Mouse (Mus musculus) embryonic stem cell, embryonic (primary cell): ENCODE measurements around the gene Prpf6.

Source experiments
- CTCF ChIA-PET, 4 experiments: fragments of 300-600 bp in 2 of 4; fragments of 350-600 bp in 2 of 4; sonication (Branson Sonifier 250); formaldehyde crosslinking; loops; one replicate each; lab custom pipeline; 2022; ENCODE audit warnings: inconsistent platforms in 2 of 4; lab: Charles Lee
- POLR2A ChIA-PET, 4 experiments: fragments of 300-600 bp in 2 of 4; fragments of 350-600 bp in 2 of 4; sonication (Branson Sonifier 250); formaldehyde crosslinking; loops; one replicate each; lab custom pipeline; 2022; ENCODE audit warnings: antibody characterized with exemption in 4 of 4, inconsistent platforms in 1 of 4; lab: Charles Lee

Prpf6 gene

DNA sequence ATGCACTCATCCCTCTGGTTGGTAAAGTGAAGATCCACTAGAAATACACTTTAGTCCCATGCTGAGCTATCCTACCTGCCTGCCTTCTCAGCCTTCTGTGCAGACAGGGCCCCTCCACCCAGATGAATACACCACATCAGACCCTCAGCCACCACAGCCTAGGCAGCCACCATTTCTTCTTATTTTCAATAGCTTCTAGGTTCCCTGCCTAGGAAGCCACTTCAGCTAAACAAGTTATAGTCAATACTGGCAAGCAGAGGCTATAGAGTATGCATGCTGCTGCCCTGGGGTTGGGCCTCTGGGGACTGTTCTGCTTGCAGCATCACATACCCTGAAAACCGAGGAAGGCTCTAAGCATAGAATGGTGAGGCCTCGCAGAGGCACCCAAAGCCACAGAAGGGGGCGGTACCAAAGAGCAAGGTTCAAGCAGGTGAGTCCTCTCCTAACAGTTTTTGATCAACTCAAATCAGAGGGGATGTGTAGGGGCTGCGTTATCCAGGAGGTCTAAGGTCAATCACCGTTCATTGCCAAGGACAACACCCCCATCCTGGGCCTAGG, at the start of gene Prpf6:
Gene Prpf6 (plus strand): TSS at position 341 of the 558 bp plus-strand sequence.
- ChIA-PET CTCF (interaction anchor here in 2 of 4 experiments (0.5 to 0.7 kb wide), 2 partner anchors 25 to 71 kb away, joined by 3 read pairs; partner anchors contain the start of gene Dnajc5 (in 1 of the 2)), POLR2A (interaction anchor here (1.3 to 3.3 kb wide), 5 partner anchors 9 to 206 kb away, joined by 3 to 19 read pairs (median 4); partner anchors contain the start of gene Samd10 (in 1 of the 4))

DNA sequence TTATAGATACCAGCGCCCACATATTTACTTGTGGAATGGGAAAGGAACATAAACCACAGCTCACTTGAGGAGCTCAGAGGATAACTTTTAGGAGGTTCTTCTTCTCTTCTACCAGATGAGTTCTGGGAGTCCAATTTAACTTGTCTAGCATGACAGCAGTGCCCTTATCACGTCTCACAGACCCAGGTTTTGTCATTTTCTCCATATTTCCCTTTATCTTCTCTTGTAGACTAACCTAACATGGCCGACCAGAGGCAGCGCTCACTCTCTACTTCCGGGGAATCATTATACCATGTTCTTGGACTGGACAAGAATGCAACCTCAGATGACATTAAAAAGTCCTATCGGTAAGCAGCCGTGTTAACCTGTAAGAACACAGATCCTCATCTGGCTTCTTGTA, 45.5 kb upstream of the Prpf6 start:
- POLR2A ChIA-PET, result interaction anchor here in 1 of 4 experiments (1.3 to 2.0 kb wide), 4 partner anchors 9 to 28 kb away, joined by 3 to 7 read pairs (median 4); no protein-coding TSS in a partner anchor
- CTCF ChIA-PET, result interaction anchor here in 3 of 4 experiments (0.6 to 1.9 kb wide), 4 partner anchors 12 to 176 kb away, joined by 3 to 8 read pairs (median 4); no protein-coding TSS in a partner anchor

DNA sequence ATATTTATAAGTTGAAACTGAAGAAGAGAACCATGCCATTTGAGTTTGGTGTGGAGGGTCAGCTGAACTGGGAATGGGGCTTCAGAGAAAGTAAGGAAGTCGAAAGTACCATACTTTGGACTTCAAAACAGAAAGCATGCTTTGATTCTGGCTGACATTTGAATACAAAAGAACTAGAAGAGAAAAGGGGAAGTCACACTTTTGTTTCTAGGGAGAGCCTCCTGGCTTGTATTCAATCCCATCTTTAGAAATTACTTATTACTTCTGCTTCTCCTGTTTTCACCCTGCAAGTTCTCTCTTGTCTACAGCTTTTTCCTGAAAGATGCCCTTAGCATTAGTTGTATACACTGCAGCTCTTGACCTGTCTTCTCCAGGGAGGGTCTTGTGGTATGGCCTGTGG, 43.4 kb upstream of the Prpf6 start:
- CTCF ChIA-PET, result interaction anchor here in 1 of 4 experiments (1.2 kb wide), 1 partner anchor 20 kb away, joined by 6 read pairs; no protein-coding TSS in a partner anchor
- POLR2A ChIA-PET, result interaction anchor here in 1 of 4 experiments (0.9 to 1.0 kb wide), 2 partner anchors 17 to 28 kb away, joined by 3 read pairs; partner anchors contain the start of gene Dnajc5

DNA sequence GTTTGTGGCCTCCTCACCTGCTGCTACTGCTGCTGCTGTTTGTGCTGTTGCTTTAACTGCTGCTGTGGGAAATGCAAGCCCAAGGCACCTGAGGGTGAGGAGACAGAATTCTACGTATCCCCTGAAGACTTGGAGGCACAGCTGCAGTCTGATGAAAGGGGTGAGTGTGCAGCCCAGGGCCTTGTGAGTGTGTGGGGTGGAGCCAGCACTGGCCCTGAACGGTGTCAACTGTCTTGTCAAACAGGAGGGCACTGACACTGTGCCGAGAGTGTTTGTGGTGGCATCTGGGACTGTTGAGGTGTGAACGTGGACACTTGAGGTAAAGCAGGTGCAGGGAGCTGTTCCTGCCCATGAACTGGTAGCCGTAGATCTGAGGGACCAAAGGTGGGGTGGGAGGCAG, 43.0 kb upstream of the Prpf6 start:
- ChIA-PET CTCF (interaction anchor here in 1 of 4 experiments (1.5 to 2.0 kb wide), 2 partner anchors 9 to 20 kb away, joined by 3 to 5 read pairs; no protein-coding TSS in a partner anchor), POLR2A (interaction anchor here in 1 of 4 experiments (0.9 to 1.0 kb wide), 2 partner anchors 18 to 28 kb away, joined by 3 read pairs; partner anchors contain the start of gene Dnajc5)

DNA sequence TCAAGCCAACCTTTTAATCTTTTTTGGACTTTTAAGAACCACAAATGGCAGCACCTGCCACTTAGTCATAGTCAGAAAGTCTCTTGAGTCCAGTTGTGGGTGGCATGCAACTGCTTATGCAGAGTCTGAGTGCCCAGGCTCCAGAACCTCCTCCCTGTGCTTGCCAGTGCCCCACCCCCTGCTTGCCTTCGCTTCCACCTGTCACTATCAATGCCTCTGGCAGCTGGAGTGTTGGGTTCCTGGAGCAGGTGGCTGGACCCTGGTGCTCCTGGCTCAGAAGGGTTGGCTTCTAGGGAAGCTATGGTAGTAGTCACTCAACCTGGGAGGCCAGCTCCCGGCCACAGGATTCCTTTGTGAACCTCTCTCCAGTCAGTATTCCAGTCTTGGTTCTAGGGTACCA, 41.4 kb upstream of the Prpf6 start:
- ChIA-PET POLR2A (interaction anchor here in 2 of 4 experiments (0.8 to 2.7 kb wide), 4 partner anchors 8 to 51 kb away, joined by 3 to 8 read pairs (median 4); partner anchors contain the start of gene Dnajc5 (in 1 of the 2)), CTCF (interaction anchor here in 3 of 4 experiments (0.8 to 2.0 kb wide), 5 partner anchors 11 to 28 kb away, joined by 3 to 5 read pairs (median 3); no protein-coding TSS in a partner anchor)

DNA sequence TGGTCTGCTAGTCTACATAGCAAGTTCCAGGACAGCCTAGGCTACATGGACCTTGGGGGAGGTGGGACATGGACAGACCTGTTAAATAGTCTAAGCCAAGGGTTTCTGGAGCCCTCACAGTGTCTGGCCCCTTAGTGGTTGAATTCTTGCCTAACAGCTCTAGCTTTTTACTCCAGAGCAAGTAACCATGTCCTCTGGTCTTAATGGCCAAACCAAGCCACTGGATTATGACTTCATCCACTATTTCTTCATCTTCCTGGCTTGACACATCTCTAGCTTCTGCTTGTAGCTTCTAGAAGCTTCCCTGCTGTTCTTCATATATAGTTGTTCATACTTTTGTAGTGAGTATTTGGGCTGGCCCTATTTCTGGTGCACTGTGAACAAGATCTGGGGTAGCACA, 37.9 kb upstream of the Prpf6 start:
- POLR2A ChIA-PET, result interaction anchor here in 3 of 4 experiments (0.6 to 3.8 kb wide), 12 partner anchors 8 to 140 kb away, joined by 4 to 17 read pairs (median 5); partner anchors contain the start of genes Dnajc5 (in 1 of the 3) and Tpd52l2 (in 1 of the 3)
- CTCF ChIA-PET, result interaction anchor here in 3 of 4 experiments (0.6 to 2.0 kb wide), 5 partner anchors 9 to 31 kb away, joined by 3 to 15 read pairs (median 5); no protein-coding TSS in a partner anchor

DNA sequence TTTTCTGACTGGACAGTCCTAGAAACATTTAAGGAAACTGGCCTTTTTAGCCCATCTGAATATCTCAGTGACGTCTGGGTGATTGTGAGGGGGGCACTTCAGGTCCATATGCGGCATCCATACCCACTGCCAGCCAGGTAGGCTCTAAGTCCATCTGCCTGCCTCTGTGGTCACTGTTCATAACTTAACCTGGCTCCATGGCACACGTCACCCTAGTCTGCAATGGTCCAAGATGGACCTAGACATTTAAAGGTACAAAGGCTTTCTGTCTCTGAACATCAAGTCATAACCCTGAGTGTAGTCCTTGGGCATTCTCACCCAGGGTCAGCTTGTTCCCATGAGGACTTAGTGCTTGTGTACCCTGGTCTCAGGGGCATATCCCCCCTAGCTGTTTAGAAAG, 24.3 kb upstream of the Prpf6 start:
- POLR2A ChIA-PET, result interaction anchor here (0.6 to 2.5 kb wide), 11 partner anchors 8 to 167 kb away, joined by 3 to 20 read pairs (median 4); partner anchors contain the start of gene Dnajc5 (in 1 of the 4)
- CTCF ChIA-PET, result interaction anchor here (0.6 to 3.1 kb wide), 22 partner anchors 9 to 714 kb away, joined by 3 to 28 read pairs (median 6); partner anchors contain the start of genes Dnajc5 (in 1 of the 4) and Helz2 (in 1 of the 4)

DNA sequence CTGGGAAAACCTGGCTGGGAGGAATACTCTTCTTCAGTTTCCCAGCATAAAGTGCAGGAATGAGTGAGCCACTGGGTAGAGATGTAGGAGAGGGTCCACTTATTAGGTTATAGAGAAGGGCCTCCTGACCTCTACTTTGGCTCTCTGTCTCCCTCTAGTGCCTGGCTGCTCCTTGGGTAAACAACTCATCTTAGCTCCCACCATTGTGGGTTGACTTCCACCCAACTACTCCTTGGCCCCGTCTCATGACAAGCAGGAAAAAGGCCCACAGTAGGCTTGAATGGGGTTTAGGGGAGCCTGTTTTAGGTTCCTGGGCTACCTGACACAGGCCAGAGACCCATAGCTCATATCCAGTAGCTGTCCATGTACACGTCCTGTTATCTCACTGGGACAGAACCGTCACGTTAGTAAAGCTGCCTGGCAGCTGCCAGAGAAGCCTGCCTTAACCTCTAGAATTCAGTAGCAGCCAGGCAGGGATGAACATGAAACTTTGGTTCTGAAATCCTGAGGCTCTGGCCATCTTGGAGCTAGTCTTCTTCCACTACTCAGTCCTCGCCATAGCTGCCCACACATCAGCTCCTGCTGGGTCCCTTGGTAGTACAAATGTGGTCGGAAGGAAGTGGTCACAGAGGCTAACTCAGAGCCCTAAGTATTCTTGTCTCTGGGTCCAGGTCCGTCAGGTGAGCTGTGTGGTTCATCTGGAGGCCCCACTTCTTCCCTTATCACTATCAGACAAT, 23.2 kb upstream of the Prpf6 start:
- CTCF ChIA-PET, result interaction anchor here (0.6 to 3.1 kb wide), 67 partner anchors 8 to 520 kb away, joined by 3 to 28 read pairs (median 4); partner anchors contain the start of genes Dnajc5 (in 1 of the 4), Samd10 (in 1 of the 4), Tcea2 (in 1 of the 4) and Tpd52l2 (in 1 of the 4)
- POLR2A ChIA-PET, result interaction anchor here (0.6 to 2.9 kb wide), 27 partner anchors 9 to 187 kb away, joined by 3 to 20 read pairs (median 5); partner anchors contain the start of genes Dnajc5 (in 2 of the 4) and Samd10 (in 1 of the 4)

DNA sequence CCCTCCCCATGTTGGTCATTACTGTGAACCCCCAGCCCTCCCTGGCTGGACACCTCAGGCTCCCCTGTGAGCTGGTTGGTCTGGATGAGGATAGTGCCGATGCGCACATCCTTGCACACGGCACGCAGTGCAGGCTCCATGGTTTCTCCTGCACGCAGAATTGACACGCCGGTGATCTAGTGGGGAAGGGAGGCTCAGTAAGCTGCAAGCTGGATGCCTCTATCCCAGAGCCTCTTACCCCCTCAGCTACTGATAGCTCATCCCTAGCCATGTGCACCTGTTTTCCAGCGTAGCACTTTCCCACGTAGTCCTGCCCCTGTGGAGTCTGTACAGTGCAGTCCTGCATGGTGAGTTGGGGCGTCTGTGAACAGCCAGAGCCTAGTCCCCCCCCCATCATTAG, 21.8 kb upstream of the Prpf6 start:
- ChIA-PET POLR2A (interaction anchor here in 3 of 4 experiments (1.0 to 2.9 kb wide), 9 partner anchors 8 to 60 kb away, joined by 3 to 20 read pairs (median 6); partner anchors contain the start of gene Dnajc5 (in 1 of the 3)), CTCF (interaction anchor here in 3 of 4 experiments (0.7 to 3.1 kb wide), 7 partner anchors 10 to 109 kb away, joined by 3 to 28 read pairs (median 9); no protein-coding TSS in a partner anchor)

DNA sequence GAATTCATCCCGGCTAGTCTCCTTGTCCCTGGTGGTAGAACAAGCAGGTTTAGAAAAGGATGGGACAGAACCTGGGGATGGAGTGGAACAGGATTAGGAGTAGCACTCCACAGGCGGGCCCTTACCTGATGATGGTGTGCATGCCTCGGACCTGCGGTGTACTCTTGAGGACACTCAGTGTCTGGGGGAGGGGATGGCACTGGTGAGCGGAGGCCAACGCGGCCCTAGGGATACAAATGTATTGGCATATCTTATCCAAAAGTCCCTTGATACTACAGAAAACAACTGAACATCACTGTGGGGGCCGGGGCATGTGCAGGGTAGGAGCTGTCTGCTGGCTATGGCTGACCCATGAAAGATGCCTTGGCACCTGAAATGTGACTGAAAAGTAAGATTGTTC, 21.3 kb upstream of the Prpf6 start:
- ChIA-PET CTCF (interaction anchor here in 3 of 4 experiments (0.6 to 3.1 kb wide), 3 partner anchors 10 to 321 kb away, joined by 5 to 28 read pairs (median 5); no protein-coding TSS in a partner anchor), POLR2A (interaction anchor here (0.7 to 2.9 kb wide), 8 partner anchors 9 to 60 kb away, joined by 3 to 17 read pairs (median 4); partner anchors contain the start of gene Dnajc5 (in 1 of the 4))

DNA sequence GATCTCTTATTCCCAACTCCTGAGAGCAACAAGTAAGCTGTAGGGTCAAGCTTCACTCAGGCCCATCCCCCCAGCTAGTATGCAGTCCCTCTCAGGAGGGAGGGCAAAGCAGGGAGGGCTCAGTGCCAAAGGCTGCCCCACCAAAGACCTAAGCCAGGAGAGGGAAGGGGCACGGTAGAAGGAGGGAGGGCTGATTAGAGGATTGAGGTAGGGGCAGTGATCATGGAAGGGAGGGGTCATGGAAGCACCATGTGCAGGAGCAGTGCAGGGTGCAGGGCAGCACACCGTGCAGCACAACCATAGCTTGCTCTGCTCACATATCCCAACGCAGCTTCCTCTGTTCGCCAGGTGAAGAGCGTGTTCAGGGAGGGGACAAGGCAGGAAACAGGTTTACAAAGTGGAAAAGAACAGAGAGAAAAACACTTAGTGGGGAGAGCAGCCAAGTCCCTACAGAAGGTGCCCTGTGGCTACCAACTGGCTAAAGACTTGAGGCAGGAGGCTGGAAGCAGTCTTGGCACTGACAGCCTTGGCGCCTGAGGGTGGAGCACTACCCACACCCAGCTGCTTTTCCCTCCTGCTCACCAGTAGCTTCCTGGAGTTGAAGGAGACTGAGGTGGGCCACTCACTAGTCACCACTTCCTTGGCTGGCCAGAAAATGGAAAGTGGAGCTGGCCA, 20.6 kb upstream of the Prpf6 start:
- POLR2A ChIA-PET, result interaction anchor here (0.7 to 2.9 kb wide), 9 partner anchors 9 to 51 kb away, joined by 3 to 17 read pairs (median 4); partner anchors contain the start of gene Dnajc5 (in 1 of the 4)
- CTCF ChIA-PET, result interaction anchor here (0.6 to 2.3 kb wide), 7 partner anchors 10 to 321 kb away, joined by 3 to 9 read pairs (median 4); no protein-coding TSS in a partner anchor

DNA sequence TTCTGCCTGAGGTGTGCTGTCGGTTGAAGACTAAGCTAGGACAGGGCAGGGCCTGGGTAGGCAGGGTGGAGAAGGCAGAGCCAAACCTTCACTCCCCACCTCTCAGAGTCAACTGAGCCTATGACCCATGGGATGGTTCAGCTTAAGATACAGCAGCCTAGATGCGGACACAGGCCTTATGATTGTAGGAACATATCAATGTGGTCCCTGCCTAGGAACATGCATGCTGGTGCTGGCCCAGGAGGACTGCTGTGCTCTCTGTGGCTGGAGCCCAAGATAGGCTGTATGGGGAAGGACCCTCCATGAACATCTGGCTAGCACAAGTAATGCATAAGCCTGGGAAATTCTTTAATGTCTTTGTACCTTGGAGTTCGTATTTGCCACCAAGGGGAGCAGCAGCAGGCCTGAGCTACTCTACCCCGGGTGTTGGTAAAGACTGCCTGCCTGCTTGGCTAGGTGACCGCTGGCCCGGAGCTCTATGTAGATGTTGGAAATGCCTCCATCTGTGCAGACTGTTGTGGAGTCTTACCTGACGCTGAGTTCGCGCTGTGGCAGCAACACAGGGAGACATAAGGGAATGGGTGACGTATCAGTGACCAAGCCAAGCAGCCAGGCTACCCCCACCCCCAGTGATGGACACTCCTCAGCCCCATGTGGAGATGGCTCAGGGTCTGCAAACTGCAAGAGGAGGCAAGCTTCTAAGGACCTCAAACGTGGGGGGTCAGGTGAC, 19.6 kb upstream of the Prpf6 start:
- ChIA-PET CTCF (interaction anchor here (0.6 to 2.3 kb wide), 7 partner anchors 9 to 353 kb away, joined by 3 to 9 read pairs (median 3); no protein-coding TSS in a partner anchor), POLR2A (interaction anchor here in 2 of 4 experiments (0.5 to 2.9 kb wide), 9 partner anchors 8 to 326 kb away, joined by 3 to 17 read pairs (median 4); partner anchors contain the start of genes Abhd16b (in 1 of the 2) and Dnajc5 (in 1 of the 2))

DNA sequence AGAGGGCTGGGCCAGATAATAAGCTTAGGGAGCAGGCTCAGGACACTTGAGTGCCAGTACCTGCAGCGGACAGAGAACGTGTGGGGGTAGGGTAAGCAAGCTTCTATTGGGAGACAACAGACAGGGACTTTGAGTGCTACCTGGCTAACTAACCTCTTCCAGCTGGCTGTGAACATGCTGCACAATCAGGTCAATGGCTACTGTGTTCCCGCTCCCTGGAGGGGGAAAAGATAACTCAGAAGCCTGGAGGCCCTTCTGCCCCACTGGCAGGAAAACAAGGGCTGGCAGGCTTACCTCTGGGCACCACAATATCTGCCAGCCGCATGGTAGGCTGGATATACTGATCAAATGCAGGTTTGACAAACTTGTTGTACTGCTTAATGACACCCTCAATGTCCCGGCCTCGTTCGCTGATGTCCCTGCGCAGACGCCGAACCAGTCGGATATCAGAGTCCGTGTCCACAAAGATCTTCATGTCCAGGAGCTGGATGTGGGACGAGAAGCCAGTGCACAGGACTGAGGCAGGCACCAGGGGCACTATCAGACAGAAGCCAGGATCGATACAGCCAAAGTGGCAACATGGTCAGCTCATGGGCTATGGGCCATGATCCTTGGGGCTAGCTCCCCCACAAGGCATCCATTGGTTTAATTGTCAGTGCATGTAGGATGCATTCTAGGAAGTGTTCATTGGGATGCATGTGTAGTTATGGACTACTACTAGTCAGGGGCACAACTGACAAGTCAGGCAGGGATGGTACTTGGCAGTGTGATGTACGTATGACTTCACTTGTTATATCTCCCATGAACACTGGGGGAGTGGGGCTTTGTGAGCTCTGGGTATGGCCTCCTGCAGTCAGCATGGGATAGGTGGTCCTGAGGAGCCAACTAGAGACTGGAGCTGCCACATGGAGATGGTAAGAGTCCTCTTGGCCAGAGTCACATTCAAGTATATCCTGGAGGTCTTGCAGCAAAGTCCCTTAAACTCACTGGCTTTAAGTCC, 18.4 kb upstream of the Prpf6 start:
- ChIA-PET POLR2A (interaction anchor here in 3 of 4 experiments (0.5 to 2.9 kb wide), 13 partner anchors 7 to 254 kb away, joined by 3 to 17 read pairs (median 4); partner anchors contain the start of genes Abhd16b (in 1 of the 3), Dnajc5 (in 1 of the 3), Rtel1 (in 1 of the 3) and Uckl1 (in 1 of the 3)), CTCF (interaction anchor here (0.5 to 2.3 kb wide), 4 partner anchors 8 to 106 kb away, joined by 3 to 9 read pairs (median 3); no protein-coding TSS in a partner anchor)

DNA sequence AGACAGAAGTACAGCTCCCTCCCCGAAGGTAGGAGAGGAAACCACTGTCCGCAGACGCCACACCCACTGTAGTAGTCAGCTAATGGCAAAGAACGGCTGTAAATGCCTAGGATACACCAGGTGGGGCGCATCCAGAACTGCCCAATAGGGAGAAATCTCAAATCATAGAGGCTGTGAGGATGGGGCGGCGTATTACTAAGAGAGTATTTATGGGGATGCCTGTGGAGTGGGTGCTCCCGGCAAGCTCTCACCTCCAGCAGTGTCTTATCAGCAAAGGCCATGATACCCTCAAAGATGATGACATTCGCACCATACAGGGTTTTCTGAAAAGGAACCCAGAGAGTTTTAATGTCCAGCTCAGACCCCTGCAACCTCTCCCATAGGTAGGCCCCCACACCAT, 17.7 kb upstream of the Prpf6 start:
- ChIA-PET CTCF (interaction anchor here in 2 of 4 experiments (0.5 to 0.7 kb wide), 3 partner anchors 15 to 558 kb away, joined by 3 read pairs; no protein-coding TSS in a partner anchor), POLR2A (interaction anchor here in 3 of 4 experiments (0.5 to 1.5 kb wide), 9 partner anchors 8 to 254 kb away, joined by 3 to 6 read pairs (median 3); partner anchors contain the start of genes Dnajc5 (in 1 of the 3), Rtel1 (in 1 of the 3) and Uckl1 (in 1 of the 3))
